Mouse (Mus musculus): ENCODE results near the gene Sebox. TPM values are rescaled to one million over a fixed set of nuclear protein-coding genes. Genes with fewer than 3 reads are reported as not detected.

Sebox gene
- polyA plus RNA-seq (2015; fragmentation: Nextera tagmentation; extraction: Ambion mirVana) = not detected in 2 replicates

DNA sequence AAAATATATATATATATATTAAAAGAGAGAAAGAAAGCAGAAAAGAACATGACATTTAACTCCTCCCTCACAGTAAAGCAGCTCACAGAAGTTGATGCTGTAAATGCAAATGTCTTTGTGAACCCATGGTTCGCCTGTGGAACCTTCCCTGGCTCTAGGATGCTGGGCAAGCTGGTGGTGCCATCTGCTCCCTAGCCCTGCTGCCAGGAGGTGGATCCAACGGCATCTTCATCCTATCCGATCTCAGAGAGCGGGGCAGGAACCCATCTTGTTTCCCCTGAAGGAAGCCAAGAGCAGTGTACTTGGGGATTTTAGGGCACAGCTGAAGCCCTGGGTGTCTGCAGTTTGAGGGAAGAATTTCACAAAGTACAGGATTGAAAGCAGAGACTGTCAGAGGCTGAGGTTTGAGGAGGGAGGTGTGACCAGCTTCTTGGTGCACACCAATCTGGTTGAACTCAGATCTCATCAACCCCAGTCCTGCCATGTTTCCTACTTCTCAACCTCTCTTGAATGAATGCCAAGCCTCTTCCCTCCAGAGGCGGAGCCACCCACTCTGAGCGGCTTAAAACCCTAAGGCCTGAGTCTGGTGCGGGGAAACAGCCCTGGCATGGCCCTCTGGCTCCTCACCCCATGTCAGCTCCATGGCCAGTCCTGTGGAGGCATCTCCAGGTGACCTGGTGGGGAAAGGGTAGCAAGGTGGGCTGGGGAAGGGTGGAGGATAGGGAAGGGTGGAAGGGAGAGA lies at the start of gene Sebox:
Gene Sebox (plus strand): TSS at position 539 of the 742 bp plus-strand sequence.
- Histone ChIP-seq H3K36me3 (peaks cover 18% of the 10 kb centered on the region), H3K4me3 (no peak within 1 kb of the TSS), H3K9ac (no peak within 1 kb of the TSS), H3K27me3 (peaks cover 34% of the 10 kb centered on the region), H3K27ac (no peak within 1 kb of the TSS), H3K4me1 (peaks cover 3% of the 10 kb centered on the region), H3K9me3 (no peaks in the 10 kb centered on the region), H3K4me2 (no peak within 1 kb of the TSS)
- WGBS = 62% methylated on average over 7 of the region's 7 CpGs
- no peak for ATAC-seq (ENCODE audit: insufficient number of reproducible peaks, insufficient read depth, low FRiP score, low TSS enrichment, low read depth)

DNA sequence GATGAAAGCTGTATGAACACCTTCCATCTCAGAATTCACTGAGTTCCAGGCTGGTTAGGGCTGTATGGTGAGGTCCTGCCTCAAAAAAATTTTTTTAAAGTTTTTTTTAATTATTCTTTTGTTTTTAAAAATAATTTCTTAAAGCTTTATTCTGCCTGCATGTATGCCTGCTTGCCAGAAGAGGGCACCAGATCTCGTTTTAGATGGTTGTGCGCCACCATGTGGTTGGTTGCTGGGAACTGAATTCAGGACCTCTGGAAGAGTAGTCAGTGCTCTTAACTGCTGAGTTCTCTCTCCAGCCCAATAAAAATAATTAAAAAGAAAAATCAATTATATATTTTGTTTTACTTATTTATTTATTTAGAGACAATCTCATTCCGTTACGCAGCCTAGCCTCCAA lies 49.6 kb upstream of the Sebox start:
- Histone ChIP-seq H3K9ac (no peak overlapping the region), H3K4me2 (no peak overlapping the region), H3K27me3 (no peaks in the 10 kb centered on the region), H3K4me1 (no peaks in the 10 kb centered on the region), H3K27ac (no peak overlapping the region), H3K9me3 (no peaks in the 10 kb centered on the region), H3K4me3 (no peak overlapping the region), H3K36me3 (no peaks in the 10 kb centered on the region)
- ATAC-seq (ENCODE audit: insufficient number of reproducible peaks, insufficient read depth, low FRiP score, low TSS enrichment, low read depth) = no peak
- 14% methylated on average over 4 of the region's 4 CpGs for WGBS

DNA sequence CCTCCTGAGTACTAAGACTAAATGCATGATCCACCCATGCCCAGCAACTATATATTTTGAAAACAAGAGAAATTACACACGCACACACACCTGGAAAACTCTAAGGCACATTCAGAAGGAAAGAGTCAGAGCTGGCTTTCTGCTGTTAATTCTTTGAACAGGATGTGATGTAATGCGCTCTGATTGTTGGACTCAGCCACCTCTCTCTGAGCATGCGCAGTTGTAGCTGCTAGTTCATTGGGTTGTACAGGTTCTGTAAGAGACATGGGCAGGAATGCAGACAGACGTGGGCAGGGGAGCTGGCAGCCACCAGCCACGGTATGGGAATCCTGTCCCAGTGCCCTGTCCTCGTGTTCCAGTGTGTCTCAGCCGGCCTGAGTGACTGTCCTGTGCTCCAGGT lies 49.0 kb upstream of the Sebox start:
- H3K36me3 ChIP-seq = no peaks in the 10 kb centered on the region
- H3K9me3 ChIP-seq = no peaks in the 10 kb centered on the region
- WGBS = 69% methylated on average over 7 of the region's 7 CpGs
- no peak for ATAC-seq (ENCODE audit: insufficient number of reproducible peaks, insufficient read depth, low FRiP score, low TSS enrichment, low read depth)
- H3K4me2 ChIP-seq = no peak overlapping the region
- H3K9ac ChIP-seq = no peak overlapping the region
- H3K27me3 ChIP-seq = no peaks in the 10 kb centered on the region
- no peak overlapping the region for H3K4me3 ChIP-seq
- H3K27ac ChIP-seq = no peak overlapping the region
- H3K4me1 ChIP-seq = no peaks in the 10 kb centered on the region

DNA sequence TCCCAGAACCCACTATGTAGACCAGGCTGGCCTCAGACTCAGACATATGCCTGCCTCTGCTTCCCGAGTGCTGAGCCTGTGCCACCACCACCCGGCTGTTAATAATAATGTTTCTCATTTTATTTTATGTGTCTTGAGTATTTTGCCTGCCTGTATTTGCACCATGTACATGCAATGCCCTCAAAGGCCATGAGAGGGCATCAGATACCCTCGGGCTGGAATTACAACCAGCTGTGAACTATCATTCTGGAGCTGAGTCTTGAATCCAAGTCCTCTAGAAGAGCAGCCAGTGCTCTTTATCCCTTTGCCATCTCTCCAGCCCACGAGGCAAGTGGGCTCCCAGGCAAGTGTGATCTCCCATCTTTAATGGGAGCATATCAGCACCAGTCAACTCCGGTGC lies 47.9 kb upstream of the Sebox start:
- Histone ChIP-seq H3K4me1 (no peaks in the 10 kb centered on the region), H3K4me2 (no peak overlapping the region), H3K27ac (no peak overlapping the region), H3K27me3 (no peaks in the 10 kb centered on the region), H3K9me3 (no peaks in the 10 kb centered on the region), H3K4me3 (no peak overlapping the region), H3K36me3 (no peaks in the 10 kb centered on the region), H3K9ac (no peak overlapping the region)
- 43% methylated on average over 5 of the region's 5 CpGs for WGBS
- ATAC-seq (ENCODE audit: insufficient number of reproducible peaks, insufficient read depth, low FRiP score, low TSS enrichment, low read depth) = no peak

GRCm38 (mm10) chr11:78458740-78459139 lies 44.5 kb upstream of the Sebox start:
- no peaks in the 10 kb centered on the region for H3K27me3 ChIP-seq
- 81% methylated on average over 17 of the region's 17 CpGs for WGBS
- no peaks in the 10 kb centered on the region for H3K36me3 ChIP-seq
- no peak overlapping the region for H3K9ac ChIP-seq
- no peak overlapping the region for H3K27ac ChIP-seq
- H3K4me2 ChIP-seq = no peak overlapping the region
- H3K4me1 ChIP-seq = no peaks in the 10 kb centered on the region
- H3K4me3 ChIP-seq = no peak overlapping the region
- H3K9me3 ChIP-seq = peaks cover 3% of the 10 kb centered on the region; the same call in 1 of the 2 replicates
- ATAC-seq (ENCODE audit: insufficient number of reproducible peaks, insufficient read depth, low FRiP score, low TSS enrichment, low read depth) = no peak

DNA sequence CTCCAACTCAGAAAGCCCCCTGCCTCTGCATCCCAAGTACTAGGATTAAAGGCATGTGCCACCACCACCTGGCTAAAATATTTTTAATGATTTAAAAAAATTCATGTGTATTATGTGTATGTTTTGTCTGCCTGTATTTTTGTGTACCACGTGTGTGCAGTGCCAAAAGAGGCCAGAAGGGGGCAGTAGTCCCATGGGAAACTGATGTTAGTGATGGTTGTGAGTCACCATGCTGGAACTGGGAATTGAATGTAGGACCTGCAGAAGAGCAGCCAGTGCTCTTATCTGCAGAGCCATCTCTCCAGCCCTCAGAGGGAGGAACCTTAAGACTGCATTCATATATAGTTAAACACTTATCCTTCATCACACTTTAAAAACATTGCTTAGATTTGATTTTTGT lies 41.4 kb upstream of the Sebox start:
- Histone ChIP-seq H3K27me3 (no peaks in the 10 kb centered on the region), H3K4me1 (peaks cover 14% of the 10 kb centered on the region), H3K9ac (no peak overlapping the region), H3K9me3 (peaks cover 3% of the 10 kb centered on the region; the same call in 1 of the 2 replicates), H3K36me3 (no peaks in the 10 kb centered on the region), H3K4me3 (no peak overlapping the region), H3K4me2 (no peak overlapping the region), H3K27ac (no peak overlapping the region)
- no peak for ATAC-seq (ENCODE audit: insufficient number of reproducible peaks, insufficient read depth, low FRiP score, low TSS enrichment, low read depth)
- 63% methylated on average over 1 of the region's 1 CpGs for WGBS

GRCm38 (mm10) chr11:78462669-78463068 lies 40.6 kb upstream of the Sebox start:
- H3K4me3 ChIP-seq = no peak overlapping the region
- no peaks in the 10 kb centered on the region for H3K27me3 ChIP-seq
- no peak overlapping the region for H3K4me2 ChIP-seq
- 84% methylated on average over 5 of the region's 5 CpGs for WGBS
- no peak for ATAC-seq (ENCODE audit: insufficient number of reproducible peaks, insufficient read depth, low FRiP score, low TSS enrichment, low read depth)
- H3K9ac ChIP-seq = no peak overlapping the region
- H3K27ac ChIP-seq = no peak overlapping the region
- H3K36me3 ChIP-seq = no peaks in the 10 kb centered on the region
- peaks cover 16% of the 10 kb centered on the region for H3K4me1 ChIP-seq
- peaks cover 3% of the 10 kb centered on the region; the same call in 1 of the 2 replicates for H3K9me3 ChIP-seq

- 60% methylated on average over 13 of the region's 13 CpGs for WGBS
- Histone ChIP-seq H3K27ac (no peak overlapping the region), H3K4me1 (peaks cover 16% of the 10 kb centered on the region), H3K9me3 (peaks cover 3% of the 10 kb centered on the region; the same call in 1 of the 2 replicates), H3K36me3 (no peaks in the 10 kb centered on the region), H3K4me3 (no peak overlapping the region), H3K27me3 (no peaks in the 10 kb centered on the region), H3K9ac (no peak overlapping the region), H3K4me2 (no peak overlapping the region)
- ATAC-seq (ENCODE audit: insufficient number of reproducible peaks, insufficient read depth, low FRiP score, low TSS enrichment, low read depth) = no peak
Measured at GRCm38 (mm10) chr11:78463286-78464036, 39.8 kb upstream of the Sebox start.

DNA sequence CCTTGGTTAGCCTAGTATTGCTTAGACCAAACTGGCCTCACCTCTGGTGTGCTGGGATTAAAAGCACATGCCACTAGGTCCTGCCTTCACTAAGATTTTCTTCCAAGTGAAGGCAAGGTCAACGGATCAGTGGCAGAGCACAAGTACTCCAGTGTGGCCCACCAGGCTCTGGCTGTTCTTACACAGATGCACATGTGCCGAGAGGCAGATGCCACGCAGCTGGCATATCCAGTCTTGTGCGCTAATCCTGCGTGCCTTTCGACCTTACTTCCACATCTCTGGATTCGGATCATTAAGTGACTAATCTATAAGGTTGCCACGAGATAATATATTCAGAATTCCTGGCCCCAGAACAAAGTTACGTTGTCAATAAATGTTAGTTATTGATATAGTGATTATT lies 38.1 kb upstream of the Sebox start:
- Histone ChIP-seq H3K9ac (peak overlapping the region; percentile 91), H3K4me3 (peak overlapping the region; percentile 80), H3K9me3 (peaks cover 3% of the 10 kb centered on the region; the same call in 1 of the 2 replicates), H3K27me3 (no peaks in the 10 kb centered on the region), H3K36me3 (no peaks in the 10 kb centered on the region), H3K4me2 (peak overlapping the region; percentile 88), H3K4me1 (peaks cover 16% of the 10 kb centered on the region), H3K27ac (peak overlapping the region; percentile 98)
- WGBS = 25% methylated on average over 9 of the region's 9 CpGs
- no peak for ATAC-seq (ENCODE audit: insufficient number of reproducible peaks, insufficient read depth, low FRiP score, low TSS enrichment, low read depth)

DNA sequence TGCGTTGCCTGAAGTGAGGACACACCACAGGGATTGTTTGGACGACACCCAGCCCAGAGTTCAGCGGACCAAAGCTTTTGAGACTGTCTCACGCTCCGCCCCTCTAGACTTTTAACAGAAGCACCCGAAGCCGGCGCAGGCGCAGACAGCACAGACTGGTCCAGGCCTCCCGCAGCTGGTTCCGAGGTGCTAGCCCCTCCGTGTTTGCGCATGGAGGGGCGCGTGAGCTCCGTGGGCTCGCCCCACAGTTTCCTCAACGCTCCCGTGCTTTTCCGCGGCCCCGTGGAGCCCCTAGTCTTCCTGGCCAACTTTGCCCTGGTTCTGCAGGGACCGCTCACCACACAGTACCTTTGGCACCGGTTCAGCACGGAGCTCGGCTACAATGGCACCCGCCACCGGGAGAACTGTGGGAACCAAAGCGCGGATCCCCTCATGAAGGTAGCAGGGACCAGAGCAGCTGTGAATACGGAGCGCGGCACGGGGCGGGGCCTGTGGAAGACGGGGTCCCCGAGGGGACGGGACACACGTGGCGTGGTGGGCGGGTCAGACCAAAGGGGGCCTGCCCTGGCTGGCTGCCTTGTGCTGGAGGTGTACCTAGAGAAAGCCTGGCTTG lies 37.6 kb upstream of the Sebox start, which contains the start of gene Slc46a1:
Gene Slc46a1 (plus strand): TSS at position 130 of the 613 bp plus-strand sequence.
- peak; percentile 93 for ATAC-seq (ENCODE audit: insufficient number of reproducible peaks, insufficient read depth, low FRiP score, low TSS enrichment, low read depth)
- H3K4me1 ChIP-seq = peaks cover 16% of the 10 kb centered on the region
- no peaks in the 10 kb centered on the region for H3K27me3 ChIP-seq
- peak within 1 kb of the TSS; percentile 80 for H3K4me3 ChIP-seq
- WGBS = under 1% methylated on average over 41 of the region's 41 CpGs
- H3K9me3 ChIP-seq = peaks cover 3% of the 10 kb centered on the region; the same call in 1 of the 2 replicates
- H3K36me3 ChIP-seq = 0 out of 2 replicates have a peak, but pooled peaks cover 3% of the 10 kb centered on the region
- peak within 1 kb of the TSS; percentile 88 for H3K4me2 ChIP-seq
- peak within 1 kb of the TSS; percentile 98 for H3K27ac ChIP-seq
- H3K9ac ChIP-seq = peak within 1 kb of the TSS; percentile 91

- Histone ChIP-seq H3K4me2 (peak overlapping the region; percentile 88), H3K9ac (peak overlapping the region; percentile 91), H3K4me3 (peak overlapping the region; percentile 80), H3K4me1 (peaks cover 16% of the 10 kb centered on the region), H3K27me3 (no peaks in the 10 kb centered on the region), H3K9me3 (peaks cover 3% of the 10 kb centered on the region; the same call in 1 of the 2 replicates), H3K27ac (peak overlapping the region; percentile 98), H3K36me3 (peaks cover 7% of the 10 kb centered on the region)
- 64% methylated on average over 23 of the region's 23 CpGs for WGBS
- 0 out of 2 replicates have a peak, but pooled peaks have one; percentile 32 for ATAC-seq (ENCODE audit: insufficient number of reproducible peaks, insufficient read depth, low FRiP score, low TSS enrichment, low read depth)
Measured at GRCm38 (mm10) chr11:78466242-78466912, 36.9 kb upstream of the Sebox start.

All from embryonic facial prominence, embryonic 13.5 days (tissue).